Mouse (Mus musculus): Measurements from ENCODE around the gene Nutm1.
"Not testable (repeated sequence)": the region's sequence is repeated elsewhere in the genome, so short reads cannot be mapped to it uniquely, and the experiment has no call there.

The Nutm1 gene

DNA sequence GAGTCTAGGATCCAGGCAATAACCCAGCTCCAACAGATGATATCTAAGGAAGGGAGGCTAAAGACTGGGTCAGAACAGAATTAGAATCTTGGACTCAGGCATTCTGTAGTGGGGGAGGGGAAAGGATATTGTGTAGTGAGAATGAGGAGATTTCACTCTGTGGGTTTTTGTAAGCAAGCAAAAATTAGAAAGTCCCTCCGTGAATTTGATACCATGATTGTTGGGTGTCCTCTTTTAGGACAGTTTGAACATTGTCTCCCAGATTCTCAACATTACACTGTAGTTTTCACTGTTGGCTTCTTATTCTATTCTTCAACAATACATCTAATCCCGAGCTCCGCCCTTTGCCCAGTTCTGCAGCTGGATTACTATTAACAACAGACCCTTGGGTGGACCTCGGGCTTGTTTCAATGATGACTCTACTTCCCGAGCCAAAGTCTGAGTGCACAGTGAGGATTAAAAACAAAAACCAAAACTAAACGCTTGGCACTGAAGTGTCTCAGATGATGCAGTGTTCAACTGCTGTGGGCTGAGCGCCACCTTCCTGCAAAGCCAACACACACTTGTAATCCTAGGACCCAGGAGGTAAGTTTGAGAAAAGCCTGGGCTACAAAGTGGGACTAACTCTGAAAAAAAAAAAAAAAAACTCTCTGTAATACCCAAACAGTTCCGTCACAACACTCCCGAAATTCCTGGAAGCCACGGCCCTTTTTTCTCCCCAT, at the start of gene Nutm1:
Gene Nutm1 (minus strand): TSS at position 51 of the 722 bp plus-strand sequence.
- DNase-seq: no peak

DNA sequence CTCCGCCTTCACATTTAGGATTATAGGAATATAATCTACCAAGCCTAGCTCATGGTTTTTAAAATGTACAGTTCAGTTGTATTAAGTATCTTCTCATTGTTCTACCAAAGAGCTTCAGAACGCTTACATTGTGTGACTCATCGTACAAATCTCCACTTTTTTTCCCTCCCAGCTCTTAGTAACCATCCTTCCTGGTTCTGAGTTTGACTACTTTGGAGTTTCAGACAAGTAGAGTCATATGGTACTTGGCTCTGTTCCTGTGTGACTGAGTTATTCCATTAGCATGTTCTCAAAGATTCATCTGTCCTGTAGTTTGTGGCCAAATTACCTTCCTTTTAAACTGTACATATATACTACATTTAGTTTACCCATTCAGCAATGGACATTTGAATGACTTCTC, 49.6 kb upstream of the Nutm1 start:
- DNase-seq: no peak

DNA sequence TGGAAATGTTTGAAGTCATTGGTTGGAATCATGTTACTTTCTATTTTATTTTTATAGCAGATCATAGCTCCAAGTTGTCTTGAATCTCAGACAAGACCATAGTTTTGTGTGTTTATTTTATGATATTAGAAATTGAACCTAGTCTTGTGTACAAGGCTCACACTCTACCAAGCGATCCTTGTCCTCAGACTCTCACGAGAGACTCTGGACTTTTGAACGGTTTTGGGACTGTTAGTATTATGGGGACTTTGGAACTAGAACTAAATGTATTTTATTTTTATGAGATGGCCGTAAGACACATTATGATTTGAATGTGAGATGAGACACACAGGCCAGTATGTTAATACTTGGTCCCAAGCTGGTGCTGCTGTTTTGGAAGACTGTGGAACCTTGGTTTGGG, 39.1 kb upstream of the Nutm1 start:
- DNase-seq: no peak

DNA sequence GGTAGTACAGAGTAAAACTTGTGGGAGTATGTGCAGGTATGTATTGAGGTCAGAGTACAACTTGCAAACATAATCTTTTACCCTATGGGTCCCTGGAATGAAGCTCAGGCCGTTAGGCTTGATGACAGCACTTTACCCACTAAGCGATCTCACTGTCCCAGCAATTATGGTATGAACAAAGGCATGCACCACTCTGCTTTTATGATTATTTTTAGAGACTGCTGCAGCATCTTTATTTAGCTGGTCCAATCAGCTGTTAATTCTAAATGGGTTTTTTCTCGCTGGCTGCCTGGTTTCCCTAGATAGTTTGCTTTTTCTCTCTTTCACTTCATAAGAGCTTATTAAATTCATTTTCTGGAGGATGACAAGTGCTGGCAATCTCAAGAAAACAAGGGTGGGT, 37.1 kb upstream of the Nutm1 start:
- DNase-seq: no peak

DNA sequence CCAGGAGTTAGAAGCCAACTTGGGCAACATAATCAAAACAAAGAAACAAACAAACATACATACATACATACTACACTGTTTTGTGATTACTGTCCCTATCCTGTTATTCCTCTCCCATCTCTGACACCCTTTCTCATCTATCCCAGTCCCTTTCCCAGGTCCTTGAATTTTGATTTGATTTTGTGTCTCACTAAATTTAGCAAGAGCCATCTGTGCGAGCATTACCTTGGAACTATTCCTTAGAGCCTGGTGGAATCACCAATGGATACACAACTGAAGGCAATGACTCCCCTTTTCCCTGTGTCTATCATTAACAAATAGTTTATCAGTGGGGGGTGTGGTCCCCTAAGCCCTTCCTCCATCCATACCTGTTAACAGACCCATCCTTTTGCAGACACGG, 33.7 kb upstream of the Nutm1 start:
- DNase-seq: no peak

DNA sequence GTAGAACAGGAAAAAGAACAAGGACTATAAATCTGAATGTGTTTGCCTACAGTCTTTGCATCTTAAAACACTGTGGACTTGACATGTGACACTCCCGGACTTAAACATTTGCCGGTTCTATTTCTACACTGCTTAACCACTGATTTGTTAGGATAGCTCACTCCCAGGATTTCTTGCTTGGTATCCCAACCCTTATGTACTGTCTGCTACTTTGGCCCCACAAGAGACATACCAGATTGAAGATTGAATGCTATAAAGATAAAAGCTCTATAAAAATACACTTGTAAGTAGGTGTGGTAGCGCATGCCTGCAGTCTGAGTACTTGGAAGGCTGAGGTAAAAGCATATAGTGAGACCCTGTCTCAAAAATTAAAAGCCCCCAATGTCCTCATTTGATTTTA, 30.4 kb upstream of the Nutm1 start:
- DNase-seq: no peak

DNA sequence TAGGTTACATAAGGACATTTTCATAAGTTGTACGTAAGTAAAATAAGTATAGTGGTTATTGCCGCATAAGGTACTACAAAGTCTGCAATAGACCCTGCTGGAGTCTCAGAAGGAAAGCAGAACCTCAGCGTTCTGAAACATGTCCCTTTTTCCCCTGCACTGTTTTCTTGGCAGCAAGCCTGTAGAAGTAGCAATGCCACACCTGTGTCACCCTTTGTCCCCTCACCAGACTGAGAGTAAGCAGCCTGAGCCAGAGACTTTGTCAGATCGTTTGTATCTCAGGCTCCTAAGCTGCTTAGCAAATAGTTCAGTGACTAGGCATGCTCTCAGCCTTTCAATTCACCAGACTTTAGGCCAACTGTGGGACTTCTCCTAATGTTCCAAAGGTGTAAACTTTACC, 28.0 kb upstream of the Nutm1 start:
- no peak for DNase-seq

DNA sequence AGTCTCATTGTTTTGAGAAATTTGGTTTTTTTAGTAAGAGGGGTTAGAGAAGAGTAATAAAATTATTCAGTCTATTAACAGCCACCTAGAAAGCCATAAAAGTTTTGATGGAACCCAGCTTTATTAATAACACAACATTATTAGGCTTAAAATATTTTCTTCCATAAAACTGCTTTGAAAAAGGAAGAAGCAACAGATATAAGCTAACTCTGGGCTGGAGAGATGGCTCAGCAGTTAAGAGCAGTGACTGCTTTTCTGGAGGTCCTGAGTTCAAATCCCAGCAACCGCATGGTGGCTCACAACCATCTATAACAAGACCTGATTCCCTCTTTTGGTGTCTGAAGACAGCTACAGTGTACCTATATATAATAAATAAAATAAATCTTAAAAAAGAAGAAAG, 27.0 kb upstream of the Nutm1 start:
- DNase-seq: not testable (repeated sequence)

DNA sequence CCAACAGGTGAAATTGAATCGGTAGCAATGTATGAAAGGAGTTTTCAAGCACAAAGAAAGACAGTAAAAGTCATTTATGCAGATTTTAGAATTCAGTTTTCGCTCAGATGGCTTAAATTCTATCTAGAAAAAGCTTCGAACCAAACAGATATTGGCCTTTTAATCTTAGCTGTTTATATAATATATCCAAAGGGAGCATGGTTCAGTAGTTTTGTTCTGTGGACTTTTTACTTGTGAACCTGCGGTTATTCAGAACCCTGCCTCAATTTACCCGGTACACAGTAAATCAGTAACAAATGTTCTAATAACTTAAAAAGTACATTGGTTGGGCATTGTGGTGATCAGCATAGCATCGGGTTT, 25.9 kb upstream of the Nutm1 start:
- DNase-seq: no peak

DNA sequence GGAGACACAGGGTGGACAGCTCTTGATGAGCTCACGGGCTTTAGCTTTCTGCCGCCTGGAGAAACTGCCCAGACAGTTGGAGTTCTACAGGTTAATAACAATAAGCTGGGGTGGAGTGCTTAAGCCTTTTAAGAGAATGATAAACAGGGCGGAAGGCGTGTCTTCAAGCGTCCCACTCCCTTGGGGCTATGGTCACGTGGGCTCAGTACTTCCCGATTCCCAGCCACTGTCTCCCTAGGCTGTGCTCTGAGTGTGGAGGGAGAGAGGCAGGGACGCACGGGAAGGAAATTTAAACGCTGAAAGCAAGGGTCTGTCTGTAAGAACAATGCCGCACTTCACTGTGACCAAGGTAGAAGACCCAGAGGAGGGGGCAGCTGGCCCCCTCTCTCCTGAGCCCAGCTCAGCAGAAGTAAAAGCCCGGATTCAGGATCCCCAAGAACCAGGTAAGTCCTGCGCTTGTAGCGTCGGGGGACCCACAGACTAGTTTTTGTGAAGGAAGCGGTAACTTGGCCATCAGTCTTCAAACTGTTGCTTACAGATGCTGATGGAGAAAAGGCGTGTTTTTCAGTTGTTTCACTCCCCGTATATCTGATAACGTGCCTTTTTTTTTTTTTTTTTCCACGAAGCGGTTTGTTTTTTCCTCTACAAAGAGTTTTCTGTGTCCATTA, 25.4 kb upstream of the Nutm1 start:
- DNase-seq: no peak

DNA sequence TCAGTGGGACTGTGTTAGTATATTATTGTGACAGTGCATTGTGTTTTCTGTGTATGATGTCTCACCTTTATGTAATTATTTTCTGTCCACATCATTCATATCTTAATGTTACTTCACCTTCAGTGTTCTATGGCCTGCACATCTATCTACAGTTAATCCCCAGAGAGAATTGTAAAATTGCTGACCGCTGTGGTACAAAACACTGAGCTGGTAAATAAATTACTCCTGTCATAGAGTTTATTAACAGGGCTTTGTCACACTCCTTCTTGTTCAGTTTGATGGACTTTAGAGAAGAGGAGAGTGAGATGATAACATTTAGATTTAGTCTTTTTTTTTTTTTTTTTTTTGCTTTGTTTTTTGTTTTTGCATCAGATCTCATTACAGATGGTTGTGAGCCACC, 23.8 kb upstream of the Nutm1 start:
- no peak for DNase-seq

DNA sequence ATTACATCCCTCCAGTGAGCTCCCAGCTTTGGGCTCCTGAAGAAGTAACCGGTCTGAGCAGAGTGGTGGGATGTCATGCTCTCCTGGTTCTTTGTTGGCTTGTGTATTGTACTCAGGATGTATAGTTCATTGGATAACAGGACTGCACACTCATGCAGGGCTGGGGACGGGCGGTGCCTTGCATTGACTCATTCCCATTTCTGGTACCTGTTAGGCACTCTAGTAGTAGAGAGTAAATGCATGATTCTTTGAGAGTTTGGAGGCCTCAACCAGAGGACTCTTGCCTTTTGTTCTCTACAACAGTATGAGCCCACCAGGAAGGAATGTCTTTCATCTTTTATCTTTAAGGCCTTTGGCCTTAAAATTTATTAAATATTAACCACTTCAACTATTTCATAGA, 17.8 kb upstream of the Nutm1 start:
- DNase-seq: no peak

DNA sequence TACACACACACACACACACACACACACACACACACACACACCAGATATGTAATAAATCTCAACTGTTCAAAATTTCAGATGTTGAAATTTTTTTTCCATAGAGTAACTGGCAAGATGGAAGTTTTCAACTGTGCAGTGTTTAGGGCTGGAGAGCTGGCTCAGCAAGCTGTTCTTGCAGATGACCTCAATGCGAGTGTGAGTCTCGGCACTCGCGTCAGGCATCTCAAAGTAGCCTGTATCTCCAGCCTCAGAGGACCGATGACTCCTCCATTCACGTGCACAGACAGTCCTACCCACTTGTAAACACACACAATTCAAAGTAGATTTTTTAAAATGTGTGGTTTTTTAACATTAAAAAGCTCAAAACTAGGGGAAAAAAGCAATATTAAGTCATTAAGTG, 14.4 kb upstream of the Nutm1 start:
- DNase-seq: no peak

DNA sequence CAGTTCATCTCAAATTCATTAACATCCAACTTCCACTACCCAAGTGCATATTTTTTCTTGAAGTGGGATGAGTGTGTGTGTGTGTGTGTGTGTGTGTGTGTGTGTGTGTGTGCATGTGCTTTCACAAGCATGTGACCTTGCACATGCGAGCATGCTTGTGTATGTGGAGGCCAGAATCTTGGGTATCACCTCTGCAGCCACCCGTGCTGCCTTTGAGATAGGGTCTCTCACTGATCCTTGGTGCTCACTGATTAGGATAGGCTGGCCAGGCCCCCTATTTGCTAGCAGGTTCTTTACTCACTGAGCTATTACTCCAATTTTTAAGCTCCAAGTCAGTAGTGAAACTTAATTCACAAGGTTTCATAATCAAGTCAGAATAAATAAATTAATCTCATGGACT, 13.8 kb upstream of the Nutm1 start:
- DNase-seq: no peak

DNA sequence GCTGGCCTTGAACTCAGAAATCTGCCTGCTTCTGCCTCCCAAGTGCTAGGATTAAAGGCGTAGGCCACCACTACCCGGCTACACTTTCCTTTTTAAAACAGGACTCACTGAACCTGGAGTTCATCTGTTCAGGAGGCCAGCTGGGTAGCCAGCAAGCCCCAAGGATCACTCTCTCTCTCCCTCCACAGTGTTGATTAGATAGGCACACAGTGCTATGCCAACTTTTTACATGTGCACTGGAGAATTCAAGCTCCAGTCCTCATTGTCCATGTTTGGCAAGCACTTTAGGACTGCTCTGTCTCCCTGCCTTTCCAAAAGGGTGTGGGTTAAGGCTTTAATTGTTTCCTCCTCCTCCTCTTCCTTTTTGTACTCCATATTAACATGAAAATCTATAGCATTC, 10.9 kb upstream of the Nutm1 start:
- no peak for DNase-seq

DNA sequence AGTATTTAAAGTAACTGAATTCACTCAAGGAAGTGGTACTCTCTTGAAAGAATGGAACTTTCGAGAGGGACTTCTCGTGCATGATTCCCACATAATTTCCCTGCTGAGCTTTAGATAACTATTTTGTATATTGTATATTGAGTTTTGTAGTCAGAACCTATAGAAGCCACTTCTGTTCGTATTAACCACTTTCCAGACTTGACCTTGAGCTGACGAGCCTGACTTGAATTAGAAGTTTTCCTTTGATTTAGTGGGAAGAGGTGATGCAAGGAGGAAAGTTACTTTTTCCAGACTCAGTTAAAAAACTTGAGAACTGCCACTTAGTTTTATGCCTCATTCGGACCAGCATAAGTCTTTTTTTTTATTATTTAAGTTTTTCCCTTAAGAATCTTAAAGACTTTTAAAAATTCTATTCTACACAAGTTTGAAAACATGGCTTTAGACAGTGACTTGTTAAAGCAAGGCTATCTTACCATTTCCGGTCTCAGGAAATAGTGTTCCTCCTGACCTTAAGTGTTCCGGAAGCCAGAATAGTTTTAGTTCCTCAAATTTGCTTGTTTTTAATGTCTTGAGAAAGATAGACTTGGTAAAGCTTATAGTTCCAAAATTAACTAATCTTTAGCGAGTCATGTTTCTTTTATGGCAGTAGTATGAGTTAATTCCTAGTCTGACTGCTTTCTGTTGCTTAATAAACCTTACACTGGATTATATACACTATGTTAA, 8.6 kb upstream of the Nutm1 start:
- DNase-seq: no peak

DNA sequence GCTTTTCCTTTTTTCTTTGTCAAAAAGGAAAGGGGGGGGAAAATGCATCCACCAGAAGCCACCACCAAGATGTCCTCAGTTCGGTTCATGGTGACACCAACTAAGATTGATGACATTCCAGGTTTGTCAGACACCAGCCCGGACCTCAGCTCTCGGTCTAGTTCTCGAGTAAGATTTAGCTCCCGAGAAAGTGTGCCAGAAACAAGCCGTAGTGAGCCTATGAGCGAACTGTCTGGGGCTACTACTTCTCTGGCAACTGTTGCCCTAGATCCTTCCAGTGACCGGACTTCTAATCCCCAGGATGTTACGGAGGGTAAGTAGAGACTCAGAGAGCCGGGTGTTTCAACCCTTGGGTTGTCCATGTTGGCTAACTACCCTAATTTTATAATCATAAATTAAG, 7.7 kb upstream of the Nutm1 start:
- DNase-seq: no peak

DNA sequence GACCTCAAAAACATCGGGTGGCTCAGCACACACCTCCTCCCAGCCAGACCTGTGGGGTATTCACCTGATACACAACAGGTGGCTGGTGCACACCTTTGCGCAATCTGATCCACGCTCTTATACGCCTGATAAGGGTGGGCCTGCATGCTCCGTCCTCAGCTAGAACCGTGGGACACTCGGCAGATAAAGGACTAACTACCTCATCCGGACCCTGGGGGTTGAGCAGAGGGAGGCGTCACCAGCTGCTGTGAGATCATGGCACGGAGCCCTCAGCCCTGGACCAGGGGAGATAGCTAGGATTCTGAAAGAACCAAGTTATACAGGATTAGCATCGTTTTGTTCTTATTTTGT, 7.1 kb upstream of the Nutm1 start, which contains the start of gene Gm21985:
Gene Gm21985 (plus strand): TSS at position 73 of the 351 bp plus-strand sequence.
- peak; percentile 49 for DNase-seq

DNA sequence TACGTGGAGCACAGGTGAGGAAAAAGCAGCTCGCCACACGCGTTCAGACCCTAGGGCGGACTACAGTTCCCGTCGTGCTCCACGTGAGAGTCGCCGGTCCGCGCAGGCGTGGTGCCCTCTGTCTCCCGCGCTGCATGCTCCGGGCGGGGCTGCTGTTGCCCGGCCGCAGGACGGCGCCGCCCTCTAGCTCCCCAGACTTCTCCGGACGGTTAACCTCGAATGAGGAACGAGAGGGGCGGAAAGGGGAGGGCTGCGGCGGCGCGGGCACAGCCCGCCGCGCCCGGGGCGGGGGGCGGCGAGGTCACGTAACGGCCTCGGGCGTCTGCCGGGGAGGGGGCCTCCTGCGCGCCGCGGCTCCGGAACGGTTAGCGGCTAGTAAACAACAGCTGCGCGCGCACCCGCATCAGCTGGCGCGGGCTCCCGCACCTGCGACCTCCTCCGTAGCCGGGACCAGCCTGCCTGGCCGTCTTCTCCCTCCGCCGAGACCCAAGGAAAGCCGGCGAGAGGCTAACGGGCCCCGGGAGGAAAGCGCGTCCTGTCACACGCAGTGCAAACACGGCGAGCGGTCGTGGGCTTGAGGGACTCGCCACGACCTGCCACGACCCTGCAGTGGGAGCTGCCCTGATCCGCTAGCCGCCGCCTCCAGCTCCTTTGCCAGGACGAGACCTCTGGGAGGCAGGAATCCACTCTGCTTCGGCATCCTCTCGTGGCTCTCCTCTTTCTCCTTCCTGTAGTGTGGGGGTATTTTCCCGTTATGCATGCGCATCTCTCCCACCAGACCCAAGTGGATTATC, 6.6 kb upstream of the Nutm1 start, which contains the start of gene Slc12a6:
Gene Slc12a6 (plus strand): TSS at position 378 of the 794 bp plus-strand sequence.
- DNase-seq: peak; percentile 91

DNA sequence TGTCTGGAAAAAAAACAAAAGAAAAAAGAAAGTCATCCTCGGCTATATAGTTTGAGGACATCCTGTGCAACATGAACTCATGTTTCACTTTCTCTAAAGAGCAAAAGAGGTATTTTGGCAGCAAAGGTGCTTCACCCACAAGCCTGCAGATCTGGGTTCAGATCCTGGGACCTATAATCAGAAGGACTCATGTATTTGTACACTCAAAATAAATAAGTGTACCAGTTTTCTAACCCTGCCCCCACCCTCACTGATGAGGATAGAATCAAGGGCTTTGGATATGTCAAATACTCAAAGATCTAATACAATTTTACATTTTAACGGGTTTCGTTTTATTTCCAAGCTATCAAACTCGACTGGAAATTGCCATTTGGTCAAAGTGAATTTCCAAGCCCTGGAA, 5.3 kb upstream of the Nutm1 start:
- no peak for DNase-seq

DNA sequence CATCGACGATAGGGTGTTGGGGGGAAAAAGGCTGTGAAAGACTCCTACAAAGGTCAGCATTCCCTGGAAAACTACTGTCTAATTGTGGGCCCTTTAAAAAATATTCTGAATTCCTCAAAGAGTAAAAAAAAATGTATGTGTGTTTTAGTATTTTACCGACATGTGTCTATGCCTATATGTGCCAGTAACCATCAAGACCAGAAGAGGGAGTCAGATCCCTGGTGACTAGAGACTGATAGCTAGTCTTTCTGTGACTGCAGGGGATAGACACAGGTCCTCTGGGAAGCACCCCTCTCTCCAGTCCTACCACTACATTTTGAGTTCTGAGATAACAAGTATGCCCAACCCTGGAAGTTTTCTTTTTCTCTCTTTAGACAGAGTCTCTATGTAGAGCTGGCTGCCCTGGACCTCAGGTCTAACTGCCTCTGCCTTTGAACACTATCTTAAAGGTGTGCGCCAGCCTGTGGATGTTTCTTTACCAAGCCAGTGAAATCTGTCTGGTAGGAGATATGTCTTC, 3.7 kb upstream of the Nutm1 start:
- DNase-seq: no peak

DNA sequence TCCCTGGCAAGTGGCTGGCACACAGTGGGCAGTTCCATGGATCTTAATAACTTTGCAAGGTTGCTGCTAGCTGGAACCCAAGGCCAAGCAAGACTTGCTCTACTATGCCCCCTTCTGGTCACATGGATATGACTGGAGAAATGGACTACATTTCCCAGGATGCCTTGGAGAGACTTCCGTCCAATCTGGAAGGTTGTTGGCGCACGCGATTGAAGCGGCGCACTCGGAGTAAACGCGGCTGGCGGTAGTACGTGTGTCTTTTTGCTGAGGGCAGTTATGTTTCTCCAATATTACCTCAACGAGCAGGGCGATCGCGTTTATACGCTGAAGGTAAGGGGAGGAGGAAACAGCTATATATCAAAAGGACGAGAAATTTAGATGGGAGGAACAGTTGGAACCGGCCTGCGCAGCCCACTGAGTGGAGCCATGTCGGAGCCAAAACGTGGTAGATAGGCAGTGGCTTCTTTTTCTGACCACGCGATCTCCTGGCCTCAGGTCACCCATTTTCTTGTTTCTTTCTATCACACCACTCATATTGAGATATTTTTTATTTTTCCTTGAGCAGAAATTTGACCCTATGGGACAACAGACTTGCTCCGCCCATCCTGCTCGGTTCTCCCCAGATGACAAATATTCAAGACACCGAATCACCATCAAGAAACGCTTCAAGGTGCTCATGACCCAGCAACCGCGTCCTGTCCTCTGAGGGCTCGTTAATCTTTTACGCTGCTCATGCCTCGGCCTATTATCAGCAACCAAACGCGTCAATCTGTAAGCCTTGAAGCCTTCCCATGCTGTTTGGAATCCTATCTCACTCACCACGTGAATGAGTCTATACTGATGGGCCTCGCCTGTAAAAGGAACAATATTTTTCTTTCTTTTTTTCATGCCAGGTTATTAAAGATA, 2.9 kb upstream of the Nutm1 start, which contains the start of gene Nop10:
Gene Nop10 (plus strand): TSS at position 179 of the 906 bp plus-strand sequence.
- peak; percentile 80 for DNase-seq
